Mouse (Mus musculus) midbrain, embryonic 16.5 days (tissue): ENCODE data around the gene Rbfox2. TPM values are rescaled to one million over a fixed set of nuclear protein-coding genes. Genes with fewer than 3 reads are reported as not detected.

Source experiments
- ATAC-seq: fragments of 200-750 bp; cut with Nextera tagmentation; 2 replicates; pipeline ENCODE4 v1.8.0; 2017; ENCODE audit warnings: moderate TSS enrichment
- H3K27ac ChIP-seq: fragments of 300-500 bp; sonication (generic); 2 replicates; pipeline ENCODE4 v1.5.1; 2014; ENCODE audit warnings: mild to moderate bottlenecking, low read length, mixed read lengths
- H3K27me3 ChIP-seq: fragments of 300-500 bp; sonication (generic); 2 replicates; pipeline ENCODE4 v1.6.1; 2014; ENCODE audit warnings: low read depth, low read length, mixed read lengths; ENCODE audit not compliant: control insufficient read depth, insufficient read depth
- H3K36me3 ChIP-seq: fragments of 300-500 bp; sonication (generic); 2 replicates; pipeline ENCODE4 v1.6.1; 2014; ENCODE audit warnings: mild to moderate bottlenecking, low read length, moderate library complexity, mixed read lengths; ENCODE audit not compliant: control insufficient read depth, insufficient read depth
- H3K4me1 ChIP-seq: fragments of 300-500 bp; sonication (generic); 2 replicates; pipeline ENCODE4 v1.6.1; 2014; ENCODE audit warnings: mild to moderate bottlenecking, low read length, mixed read lengths; ENCODE audit not compliant: control insufficient read depth, insufficient read depth
- H3K4me2 ChIP-seq: fragments of 300-500 bp; sonication (generic); 2 replicates; pipeline ENCODE4 v1.6.1; 2014; ENCODE audit warnings: mild to moderate bottlenecking, low read length, mixed read lengths
- H3K4me3 ChIP-seq: fragments of 300-500 bp; sonication (generic); 2 replicates; pipeline ENCODE4 v1.5.1; 2014; ENCODE audit warnings: low read depth, mild to moderate bottlenecking, low read length, moderate library complexity, mixed read lengths
- H3K9ac ChIP-seq: fragments of 300-500 bp; sonication (generic); 2 replicates; pipeline ENCODE4 v1.6.1; 2014; ENCODE audit warnings: low read depth, low read length, mixed read lengths
- H3K9me3 ChIP-seq: fragments of 300-500 bp; sonication (generic); replicated peaks from 2 replicates; pipeline ENCODE4 v1.6.1; 2014; ENCODE audit warnings: mild to moderate bottlenecking, low read length, mixed read lengths; ENCODE audit not compliant: control insufficient read depth, poor library complexity, severe bottlenecking
- WGBS: fragments of 180-500 bp; shearing (Covaris S2); extraction: QIAGEN DNeasy Blood & Tissue Kit; methylation state at CpG from one replicate; pipeline ENCODE4 v1.1.7; 2014; 5-methylcytosine and 5-hydroxymethylcytosine counted together
- polyA plus RNA-seq: library from polyadenylated mRNA; unstranded; fragments of >200 nt; fragmentation: Nextera tagmentation; extraction: Ambion mirVana; gene quantifications from 2 replicates; pipeline ENCODE4 v1.2.1, GENCODE M21; 2015

Gene Rbfox2
- polyA plus RNA-seq, 1 experiment from 2014 or later, result 165 TPM

DNA sequence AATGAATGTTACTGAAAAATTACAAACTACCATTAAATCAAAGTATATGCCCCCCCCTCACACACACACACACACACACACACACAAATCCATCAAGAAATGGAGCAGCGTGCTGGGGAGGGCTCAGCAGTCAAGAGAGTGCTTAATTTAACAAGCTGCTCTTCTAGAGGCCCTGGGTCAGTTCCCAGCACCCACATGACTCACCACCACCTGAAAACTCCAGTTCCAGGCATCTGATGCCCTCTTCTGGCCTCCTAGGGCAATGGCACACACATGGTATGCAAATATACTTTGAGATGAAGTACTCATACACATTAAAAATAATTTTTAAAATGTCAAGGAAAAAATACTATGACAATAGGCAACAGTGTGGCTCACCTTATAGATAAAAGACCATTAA, 120.7 kb downstream of the Rbfox2 start:
- no peak for ATAC-seq
- Histone ChIP-seq H3K36me3 (no peaks in the 10 kb centered on the region), H3K4me3 (no peak overlapping the region), H3K4me1 (peaks cover 4% of the 10 kb centered on the region), H3K9me3 (peaks cover 3% of the 10 kb centered on the region; the same call in 1 of the 2 replicates), H3K4me2 (no peak overlapping the region), H3K27me3 (no peaks in the 10 kb centered on the region), H3K9ac (no peak overlapping the region), H3K27ac (no peak overlapping the region)
- 89% methylated on average over 1 of the region's 1 CpGs for WGBS

DNA sequence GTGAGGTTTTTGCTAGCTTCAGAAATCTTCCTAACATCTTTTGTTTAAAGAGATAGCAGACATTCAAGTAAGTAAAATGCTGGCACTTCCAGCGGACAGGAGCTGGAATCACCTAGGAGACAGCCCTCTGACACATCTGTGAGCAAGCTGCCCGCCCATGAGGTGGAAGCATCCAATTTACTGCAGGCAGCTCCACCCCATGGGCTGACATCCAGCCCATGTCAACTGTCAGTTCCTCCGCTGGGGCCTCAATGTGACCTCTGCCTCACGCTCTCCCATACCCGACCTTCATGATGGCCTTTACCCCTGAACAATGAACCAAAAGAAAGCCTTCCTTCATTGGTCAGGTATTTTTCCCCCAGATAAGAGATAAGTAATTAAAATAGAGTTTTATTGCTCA, 121.2 kb downstream of the Rbfox2 start:
- H3K36me3 ChIP-seq, result no peaks in the 10 kb centered on the region
- ATAC-seq, result no peak
- no peak overlapping the region for H3K27ac ChIP-seq
- no peak overlapping the region for H3K9ac ChIP-seq
- WGBS, result 57% methylated on average over 5 of the region's 5 CpGs
- H3K9me3 ChIP-seq, result peaks cover 3% of the 10 kb centered on the region; the same call in 1 of the 2 replicates
- peaks cover 4% of the 10 kb centered on the region for H3K4me1 ChIP-seq
- H3K27me3 ChIP-seq, result no peaks in the 10 kb centered on the region
- no peak overlapping the region for H3K4me2 ChIP-seq
- H3K4me3 ChIP-seq, result no peak overlapping the region

DNA sequence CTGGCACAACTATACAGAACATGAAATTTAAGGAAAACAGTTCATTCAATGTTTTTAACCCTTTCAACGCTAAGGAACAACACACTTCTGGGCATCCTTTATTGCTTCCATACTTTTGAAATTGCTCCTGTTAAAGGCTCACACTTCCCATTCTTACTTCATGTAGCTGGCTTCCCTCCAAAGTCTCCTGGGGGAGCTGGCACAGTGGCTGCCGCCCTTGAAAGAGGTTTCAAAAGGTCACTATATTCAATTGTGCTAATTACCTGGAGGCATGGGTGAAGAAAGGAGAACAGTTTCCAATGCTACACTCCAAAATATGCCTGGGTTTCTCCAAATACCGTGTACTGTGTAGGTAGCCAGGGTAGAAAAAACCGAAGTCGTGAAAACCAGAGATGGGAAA, 124.0 kb downstream of the Rbfox2 start:
- H3K4me2 ChIP-seq, result no peak overlapping the region
- no peak overlapping the region for H3K4me3 ChIP-seq
- WGBS, result 61% methylated on average over 5 of the region's 5 CpGs
- no peaks in the 10 kb centered on the region for H3K36me3 ChIP-seq
- H3K27me3 ChIP-seq, result no peaks in the 10 kb centered on the region
- ATAC-seq, result no peak
- H3K9ac ChIP-seq, result no peak overlapping the region
- H3K4me1 ChIP-seq, result peaks cover 4% of the 10 kb centered on the region
- peaks cover 3% of the 10 kb centered on the region; the same call in 1 of the 2 replicates for H3K9me3 ChIP-seq
- peak overlapping the region; percentile 34; the same call in 1 of the 2 replicates for H3K27ac ChIP-seq

DNA sequence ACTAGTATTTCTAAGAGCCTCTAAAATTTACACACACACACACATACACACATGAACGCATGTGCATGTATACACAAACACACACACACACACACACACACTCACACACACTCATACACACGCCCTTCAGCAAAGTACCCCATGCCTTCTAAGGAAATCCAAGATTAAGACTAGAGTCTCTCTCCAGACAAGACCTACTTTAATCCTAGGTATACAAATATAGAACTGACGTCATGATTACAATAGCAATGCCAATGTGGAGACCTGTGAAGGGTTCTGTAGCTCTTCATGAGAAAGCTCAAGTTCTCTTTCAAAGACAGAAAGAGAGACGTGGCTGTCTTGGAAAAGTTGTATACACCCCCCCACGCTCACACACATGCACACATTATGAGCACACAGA, 132.8 kb downstream of the Rbfox2 start:
- WGBS, result 52% methylated on average over 5 of the region's 5 CpGs

DNA sequence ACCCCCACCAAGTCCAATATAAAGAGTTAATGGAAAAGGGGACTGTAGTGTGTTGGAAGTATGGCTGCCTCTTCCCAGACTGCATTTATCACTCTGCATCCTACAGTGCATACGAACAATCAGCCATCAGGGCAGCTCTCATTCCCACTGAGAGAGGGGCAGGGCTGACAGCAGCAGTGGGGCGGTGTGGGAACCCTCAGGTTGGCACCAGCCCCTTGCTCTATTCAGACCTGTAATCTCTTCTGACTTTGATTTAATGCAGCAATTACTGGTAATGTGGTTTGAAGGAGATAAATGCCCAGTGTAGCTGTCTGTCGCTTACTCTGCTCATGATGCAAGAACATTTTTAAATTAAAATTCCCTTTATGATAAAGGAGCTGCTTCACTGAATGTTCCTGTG, 134.4 kb downstream of the Rbfox2 start:
- no peaks in the 10 kb centered on the region for H3K9me3 ChIP-seq
- no peak overlapping the region for H3K9ac ChIP-seq
- peak; percentile 66 for ATAC-seq
- H3K27me3 ChIP-seq, result no peaks in the 10 kb centered on the region
- no peaks in the 10 kb centered on the region for H3K36me3 ChIP-seq
- H3K4me1 ChIP-seq, result peaks cover 11% of the 10 kb centered on the region
- H3K4me2 ChIP-seq, result no peak overlapping the region
- H3K27ac ChIP-seq, result peak overlapping the region; percentile 35; the same call in 1 of the 2 replicates
- 29% methylated on average over 3 of the region's 3 CpGs for WGBS
- H3K4me3 ChIP-seq, result no peak overlapping the region

More for the DNA sequence above, 132.8 kb downstream of the Rbfox2 start:
- H3K36me3 ChIP-seq, result no peaks in the 10 kb centered on the region
- H3K9ac ChIP-seq, result no peak overlapping the region
- H3K4me1 ChIP-seq, result peaks cover 11% of the 10 kb centered on the region
- H3K4me3 ChIP-seq, result no peak overlapping the region
- no peak overlapping the region for H3K4me2 ChIP-seq
- H3K27ac ChIP-seq, result no peak overlapping the region
- ATAC-seq, result no peak
- no peaks in the 10 kb centered on the region for H3K9me3 ChIP-seq
- no peaks in the 10 kb centered on the region for H3K27me3 ChIP-seq

DNA sequence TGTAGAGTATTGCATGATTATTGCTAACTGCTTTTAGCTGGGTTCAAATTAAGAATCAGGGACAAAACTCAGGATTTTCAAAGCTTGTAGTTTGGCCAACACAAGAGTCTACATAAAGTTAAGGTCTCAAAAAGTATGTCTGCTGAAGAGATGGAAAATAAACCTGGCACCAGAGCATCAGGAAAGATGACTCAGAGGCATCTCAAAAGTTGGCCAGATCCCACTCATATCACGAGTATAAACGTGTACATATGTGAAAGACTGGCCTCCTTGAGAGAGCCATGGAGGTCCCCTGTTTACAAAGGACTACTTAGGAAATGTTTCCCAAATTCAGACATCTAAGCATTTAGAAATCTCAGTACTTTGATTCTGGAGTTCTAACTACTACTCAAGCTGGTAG, 138.0 kb downstream of the Rbfox2 start:
- Histone ChIP-seq H3K4me1 (peaks cover 11% of the 10 kb centered on the region), H3K4me2 (no peak overlapping the region), H3K4me3 (no peak overlapping the region), H3K27me3 (no peaks in the 10 kb centered on the region), H3K9ac (no peak overlapping the region), H3K27ac (no peak overlapping the region), H3K9me3 (no peaks in the 10 kb centered on the region), H3K36me3 (no peaks in the 10 kb centered on the region)
- WGBS, result 88% methylated on average over 2 of the region's 2 CpGs
- no peak for ATAC-seq

DNA sequence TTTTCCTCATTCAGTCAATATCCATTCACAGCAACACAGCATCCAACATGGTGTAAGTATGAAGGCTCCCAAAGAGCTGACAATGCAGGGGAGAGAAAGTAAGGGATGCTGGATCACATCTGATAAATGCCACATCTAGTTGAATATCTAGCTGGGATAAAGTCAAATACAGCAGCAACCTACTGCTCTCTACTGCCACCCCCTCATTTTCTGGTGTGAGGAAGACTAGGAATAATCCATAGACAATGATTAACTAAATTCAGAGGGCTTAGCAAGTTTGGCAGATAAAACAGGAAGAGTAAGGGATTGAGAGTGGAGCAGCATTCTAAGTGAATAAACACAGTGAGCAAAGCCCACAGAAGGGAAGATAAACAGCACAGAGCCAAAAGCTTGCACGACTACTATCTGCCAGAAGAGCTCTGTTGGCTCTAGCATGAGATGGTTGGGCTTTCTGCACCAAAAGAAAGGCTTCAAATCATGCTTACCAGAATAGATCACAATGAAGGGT, 140.5 kb downstream of the Rbfox2 start:
- Histone ChIP-seq H3K36me3 (no peaks in the 10 kb centered on the region), H3K9me3 (no peaks in the 10 kb centered on the region), H3K27me3 (no peaks in the 10 kb centered on the region), H3K4me1 (peaks cover 13% of the 10 kb centered on the region), H3K4me3 (no peak overlapping the region), H3K27ac (no peak overlapping the region), H3K9ac (no peak overlapping the region), H3K4me2 (no peak overlapping the region)
- no peak for ATAC-seq
- 82% methylated on average over 1 of the region's 1 CpGs for WGBS

DNA sequence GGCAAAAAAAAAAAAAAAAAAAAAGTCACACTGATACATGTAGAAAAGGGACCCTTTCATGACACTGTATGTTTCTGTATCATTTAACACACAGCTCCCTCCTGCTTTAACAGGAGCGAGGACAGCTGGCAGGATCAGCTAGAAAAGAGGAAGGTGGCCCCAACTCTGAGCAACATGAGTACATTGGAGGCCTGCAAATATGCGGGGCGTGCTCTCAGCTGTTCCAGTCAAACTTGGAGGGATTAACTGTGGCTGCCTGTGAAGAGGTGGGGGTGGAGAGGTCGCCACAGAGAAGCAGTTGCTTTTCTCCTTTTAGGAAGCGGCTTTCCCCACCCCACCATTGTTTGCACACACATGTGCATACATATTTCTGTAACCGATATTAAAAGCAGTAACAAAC, 143.5 kb downstream of the Rbfox2 start:
- H3K9ac ChIP-seq, result no peak overlapping the region
- H3K36me3 ChIP-seq, result no peaks in the 10 kb centered on the region
- H3K27ac ChIP-seq, result no peak overlapping the region
- H3K4me3 ChIP-seq, result no peak overlapping the region
- H3K4me1 ChIP-seq, result peaks cover 13% of the 10 kb centered on the region
- H3K27me3 ChIP-seq, result no peaks in the 10 kb centered on the region
- H3K9me3 ChIP-seq, result no peaks in the 10 kb centered on the region
- no peak overlapping the region for H3K4me2 ChIP-seq
- 5% methylated on average over 6 of the region's 6 CpGs for WGBS
- ATAC-seq, result no peak

DNA sequence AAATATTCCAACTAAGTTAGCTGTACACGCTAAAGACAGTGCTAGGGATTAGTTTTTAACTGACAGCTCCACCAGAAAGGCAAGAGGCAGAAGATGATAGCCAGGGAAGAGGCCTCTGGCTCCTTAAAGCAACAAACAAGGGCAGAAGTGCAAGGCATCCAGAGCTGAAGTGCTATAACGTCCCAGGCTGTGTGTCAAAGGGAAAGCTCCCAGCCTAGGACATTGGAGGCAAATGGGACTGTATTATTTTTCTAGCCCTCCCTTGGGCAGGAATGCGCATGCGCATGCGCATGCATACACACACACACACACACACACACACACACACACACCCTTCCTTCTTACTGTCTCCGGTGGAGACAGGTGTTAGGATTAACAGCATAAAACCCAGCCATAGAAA, 143.9 kb downstream of the Rbfox2 start:
- Histone ChIP-seq H3K36me3 (no peaks in the 10 kb centered on the region), H3K4me1 (peaks cover 13% of the 10 kb centered on the region), H3K27me3 (no peaks in the 10 kb centered on the region), H3K9me3 (no peaks in the 10 kb centered on the region), H3K27ac (no peak overlapping the region), H3K4me3 (no peak overlapping the region), H3K4me2 (no peak overlapping the region), H3K9ac (no peak overlapping the region)
- WGBS, result 64% methylated on average over 6 of the region's 6 CpGs
- ATAC-seq, result no peak
